Mouse (Mus musculus) embryonic fibroblast, embryonic 13.5 days (primary cell): ENCODE data around the gene Asic1. TPM values are rescaled to one million over a fixed set of nuclear protein-coding genes. Genes with fewer than 3 reads are reported as not detected.

Experiments
- H3K27ac ChIP-seq: 2 replicates; pipeline ENCODE4 v1.5.1; 2012; ENCODE audit warnings: low read length, control low read depth, inconsistent platforms; ENCODE audit not compliant: insufficient read depth
- H3K4me1 ChIP-seq: 2 replicates; pipeline ENCODE4 v1.6.1; 2011; ENCODE audit warnings: low read length; ENCODE audit not compliant: control insufficient read depth, insufficient read depth
- H3K4me3 ChIP-seq: 2 replicates; pipeline ENCODE4 v1.5.1; 2011; ENCODE audit warnings: mild to moderate bottlenecking, control low read depth, low read length; ENCODE audit not compliant: insufficient read depth
- CTCF ChIP-seq: IDR thresholded peaks from 2 replicates; pipeline ENCODE4 v1.5.1; 2011; ENCODE audit warnings: mild to moderate bottlenecking, control low read depth, low read length, moderate library complexity, borderline replicate concordance; ENCODE audit not compliant: insufficient read depth
- POLR2A ChIP-seq: IDR thresholded peaks from 2 replicates; pipeline ENCODE4 v1.6.1; 2011; ENCODE audit warnings: low read depth, mild to moderate bottlenecking, control low read depth, low read length, moderate library complexity
- polyA plus RNA-seq: library from polyadenylated mRNA; stranded (reverse); fragments of >200 nt; gene quantifications from 2 replicates; pipeline ENCODE4 v1.2.4, GENCODE M21; 2011; ENCODE audit warnings: low read depth; ENCODE audit not compliant: missing spikeins, insufficient read length

Asic1 gene
- polyA plus RNA-seq, 1 experiment, result 1.0 TPM

DNA sequence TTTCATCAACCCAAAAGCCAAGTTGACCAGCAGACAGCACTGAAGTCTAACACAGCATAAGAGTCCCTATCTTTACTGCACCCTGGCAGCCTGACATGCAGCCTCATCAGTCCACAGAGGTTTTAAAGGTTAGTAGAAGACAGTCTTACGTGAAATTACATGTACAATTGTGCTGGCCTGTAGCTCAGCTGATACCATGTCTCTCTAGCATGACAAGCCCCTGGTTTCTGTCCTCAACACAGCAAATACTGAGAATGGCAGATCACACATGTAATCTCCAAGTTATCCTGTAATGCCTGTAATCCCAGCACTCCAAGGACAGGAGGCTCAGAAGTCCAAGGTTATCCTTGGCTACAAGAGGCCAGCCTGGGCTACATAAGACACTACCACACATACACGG is 19.9 kb upstream of the Asic1 start:
- TF ChIP-seq POLR2A, result no peak
- TF ChIP-seq CTCF, result no peak
- H3K4me3 ChIP-seq, result peak overlapping the region; percentile 92
- H3K4me1 ChIP-seq, result peaks cover 14% of the 10 kb centered on the region
- no peak overlapping the region for H3K27ac ChIP-seq

DNA sequence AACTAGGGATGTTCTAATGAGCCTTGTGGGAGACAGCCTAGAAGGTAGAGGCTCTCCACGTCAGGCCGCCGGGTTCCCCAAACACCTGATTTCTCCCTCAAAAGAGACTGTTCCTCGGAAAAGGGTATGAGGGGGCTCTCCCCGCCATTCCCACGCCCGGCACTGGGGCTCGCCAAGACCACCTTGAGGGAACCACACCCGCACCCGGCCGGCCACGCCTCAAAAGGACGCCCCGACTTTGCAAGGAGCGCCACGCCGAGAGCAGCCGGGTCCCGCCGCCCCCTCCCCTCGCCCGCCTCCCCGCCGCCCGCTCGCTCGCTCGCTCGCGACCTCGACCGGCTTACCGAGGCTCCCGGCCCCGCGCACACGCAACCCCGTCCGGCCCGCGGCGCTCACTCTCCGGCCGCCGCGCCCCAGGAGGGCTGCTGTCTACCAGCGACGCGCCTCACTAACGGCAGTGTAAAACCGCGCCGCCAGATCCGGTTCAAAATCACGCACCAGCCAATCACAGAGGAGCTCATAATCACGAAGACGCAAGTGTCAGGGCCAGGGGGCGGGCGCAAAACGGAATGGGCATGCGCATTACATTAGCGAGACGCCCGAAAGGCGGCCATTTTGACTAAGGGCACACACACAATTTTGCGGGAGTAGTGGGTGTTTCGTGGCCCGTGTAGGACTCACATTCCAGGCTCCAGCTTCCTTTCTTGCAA is 18.9 kb upstream of the Asic1 start, which contains the start of gene Racgap1:
Gene Racgap1, minus strand, starts transcription at position 494 of the 710 bp plus-strand sequence.
- peak; percentile 49 for TF ChIP-seq POLR2A
- no peak for TF ChIP-seq CTCF
- H3K27ac ChIP-seq, result no peak within 1 kb of the TSS
- peaks cover 14% of the 10 kb centered on the region for H3K4me1 ChIP-seq

DNA sequence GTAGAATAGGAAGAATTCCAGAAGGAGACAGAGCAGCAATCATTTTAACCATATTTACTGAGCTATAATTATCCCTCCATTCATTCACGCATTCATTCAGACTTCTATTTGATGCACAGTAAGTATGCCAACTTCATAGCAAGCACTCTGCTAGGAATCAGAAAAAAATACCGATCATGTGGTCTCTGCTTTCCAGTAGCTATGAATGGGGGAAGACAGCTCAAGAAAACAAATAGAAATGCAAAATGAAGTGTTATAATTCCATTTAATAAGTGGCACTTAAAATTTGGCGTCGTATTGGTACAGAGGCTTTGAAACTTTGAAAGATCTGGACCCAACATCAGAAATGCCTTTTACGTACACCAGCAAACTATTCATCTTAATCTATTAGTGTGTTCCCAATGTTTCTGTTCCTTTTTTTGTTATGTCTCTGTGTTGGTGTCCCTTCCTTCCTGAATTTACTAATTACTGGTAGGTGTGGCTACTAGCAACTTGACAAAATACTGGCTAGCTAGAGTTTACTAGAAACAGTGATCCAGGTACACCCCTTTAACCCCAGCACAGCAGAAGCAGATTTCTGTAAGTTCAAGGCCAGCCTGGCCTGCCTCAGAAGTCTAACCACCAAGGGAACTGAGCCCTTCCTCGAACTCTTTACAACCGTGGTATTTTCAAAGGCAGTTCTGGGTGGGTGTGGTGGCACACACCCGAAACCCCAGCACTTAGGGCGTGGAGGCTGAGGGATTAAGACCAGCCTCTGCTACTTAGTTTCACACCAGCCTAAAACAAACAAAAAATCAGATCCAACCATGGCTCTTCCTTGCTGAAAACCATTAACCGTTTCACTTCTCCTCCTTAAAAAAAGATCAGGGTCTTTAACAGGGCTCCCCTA is 17.9 kb upstream of the Asic1 start:
- Histone ChIP-seq H3K4me1 (peaks cover 14% of the 10 kb centered on the region), H3K4me3 (no peak overlapping the region), H3K27ac (no peak overlapping the region)
- TF ChIP-seq POLR2A (0 out of 2 replicates have a peak, but pooled peaks have one; percentile 7), CTCF (no peak)

More for the DNA sequence above, 18.9 kb upstream of the Asic1 start, which contains the start of gene Racgap1:
- H3K4me3 ChIP-seq, result peak within 1 kb of the TSS; percentile 92

DNA sequence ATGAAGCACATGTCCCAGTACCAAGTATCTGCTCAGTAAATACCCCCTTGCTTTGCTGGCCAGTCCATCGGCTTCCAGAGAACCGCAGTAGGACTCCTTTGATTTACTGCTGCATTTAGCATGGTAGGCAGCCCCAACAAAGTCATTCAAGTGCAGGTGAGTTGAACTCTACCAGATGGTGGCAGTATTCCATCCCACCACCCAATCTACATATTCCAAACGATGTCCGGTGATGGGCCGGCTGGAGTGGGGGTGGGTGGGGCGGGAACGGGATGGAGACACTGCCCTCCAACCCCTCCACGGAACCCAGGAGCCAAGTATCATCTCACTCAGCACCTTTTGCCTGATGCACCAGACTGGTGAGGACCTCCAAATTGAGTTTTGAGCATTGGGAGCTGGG is 16.9 kb upstream of the Asic1 start:
- Histone ChIP-seq H3K27ac (no peak overlapping the region), H3K4me1 (peaks cover 12% of the 10 kb centered on the region), H3K4me3 (no peak overlapping the region)
- TF ChIP-seq POLR2A, result no peak
- TF ChIP-seq CTCF, result no peak

DNA sequence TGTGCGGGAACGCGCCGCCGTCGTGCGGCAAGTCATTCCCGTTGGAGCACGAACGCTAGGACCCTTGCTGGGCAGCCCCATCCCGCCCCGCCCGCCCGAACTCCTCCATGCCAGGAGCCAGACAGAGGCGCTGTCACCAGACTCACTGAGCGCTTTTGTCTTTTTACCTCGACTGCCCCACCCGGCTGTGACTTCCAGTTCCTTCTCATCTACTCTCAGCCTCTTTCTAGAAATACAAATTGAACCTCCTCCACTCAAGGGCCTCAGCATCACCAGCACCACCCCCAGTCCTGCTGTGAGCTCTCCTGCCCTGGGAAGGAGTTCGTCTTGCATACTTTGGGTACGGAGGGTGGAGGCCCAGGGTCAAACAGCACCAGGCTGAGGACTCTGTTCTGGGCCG is 16.3 kb upstream of the Asic1 start:
- no peak overlapping the region for H3K4me3 ChIP-seq
- no peak overlapping the region for H3K27ac ChIP-seq
- no peak for TF ChIP-seq POLR2A
- TF ChIP-seq CTCF, result no peak
- H3K4me1 ChIP-seq, result peaks cover 9% of the 10 kb centered on the region

DNA sequence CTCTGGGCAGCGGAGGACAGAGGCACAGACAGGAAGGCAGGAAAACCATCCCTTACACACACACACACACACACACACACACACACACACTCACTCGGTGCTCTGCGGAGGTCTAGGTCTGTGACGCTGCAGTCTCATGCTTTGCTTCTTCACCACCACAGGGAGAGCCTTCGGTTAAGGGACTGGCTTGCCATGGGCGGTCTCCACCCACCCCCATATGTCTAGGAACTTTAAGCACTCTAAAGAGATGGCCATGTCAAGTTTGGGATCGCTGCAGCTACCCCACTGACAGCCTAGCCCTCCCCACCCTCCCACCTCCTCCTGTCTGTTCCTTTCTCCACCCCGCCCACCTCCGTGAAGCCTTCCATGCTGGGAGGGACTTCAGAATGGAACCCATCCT is 14.2 kb upstream of the Asic1 start:
- H3K27ac ChIP-seq, result no peak overlapping the region
- no peak overlapping the region for H3K4me3 ChIP-seq
- no peaks in the 10 kb centered on the region for H3K4me1 ChIP-seq
- TF ChIP-seq POLR2A (no peak), CTCF (no peak)

DNA sequence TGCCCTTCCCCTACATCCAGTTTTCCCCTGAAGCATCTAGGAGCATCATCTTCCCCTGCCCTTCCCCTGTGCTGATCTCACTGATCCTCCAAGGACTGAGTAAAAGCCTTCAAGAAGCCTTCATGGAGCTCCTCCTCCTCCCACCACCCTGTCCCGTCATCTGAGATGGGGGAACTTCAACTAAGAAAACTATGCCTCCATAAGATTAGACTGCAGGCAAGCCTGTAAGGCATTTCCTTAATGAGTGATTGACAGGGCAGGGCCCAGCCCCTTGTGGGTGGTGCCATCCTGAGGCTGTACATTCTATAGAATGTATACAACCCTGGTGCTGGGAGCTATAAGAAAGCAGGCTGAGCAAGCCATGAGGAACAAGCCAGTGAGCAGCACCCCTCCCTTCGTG is 11.7 kb upstream of the Asic1 start:
- Histone ChIP-seq H3K27ac (no peak overlapping the region), H3K4me1 (no peaks in the 10 kb centered on the region), H3K4me3 (no peak overlapping the region)
- TF ChIP-seq CTCF (no peak), POLR2A (no peak)

DNA sequence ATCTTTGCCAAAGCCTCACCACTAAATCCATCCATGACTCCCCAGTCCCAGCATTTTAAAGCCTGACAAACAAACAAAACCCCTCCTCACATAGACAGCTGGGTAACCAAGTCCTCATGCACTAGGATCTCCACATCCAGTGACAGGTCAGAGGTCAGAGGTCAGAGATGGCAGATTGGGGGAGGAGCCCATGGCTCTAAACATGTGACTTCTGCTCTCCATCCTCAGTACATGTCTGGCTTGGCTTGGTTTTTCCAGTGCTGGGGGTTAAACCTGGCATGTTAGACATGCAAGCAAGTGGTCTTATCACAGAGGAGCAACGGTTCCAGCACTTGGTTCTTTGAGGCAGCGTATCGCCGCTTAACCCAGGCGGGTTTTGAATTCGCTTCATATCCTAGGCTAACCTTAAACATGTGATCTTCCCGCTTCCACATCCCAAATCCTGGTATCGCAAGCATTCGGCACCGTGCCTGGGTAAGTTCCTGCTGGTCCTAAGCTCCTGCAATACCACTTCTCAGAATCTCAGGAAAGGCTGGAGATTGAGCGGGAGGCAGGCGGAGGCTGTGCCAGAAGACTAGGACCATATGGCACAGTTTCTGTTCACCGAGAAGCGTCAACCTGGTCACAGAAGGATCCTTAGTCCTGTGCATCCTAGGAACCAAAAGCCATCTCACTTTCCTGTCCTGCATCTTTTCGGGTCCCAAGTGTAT is 8.9 kb upstream of the Asic1 start:
- no peak for TF ChIP-seq POLR2A
- no peak for TF ChIP-seq CTCF

DNA sequence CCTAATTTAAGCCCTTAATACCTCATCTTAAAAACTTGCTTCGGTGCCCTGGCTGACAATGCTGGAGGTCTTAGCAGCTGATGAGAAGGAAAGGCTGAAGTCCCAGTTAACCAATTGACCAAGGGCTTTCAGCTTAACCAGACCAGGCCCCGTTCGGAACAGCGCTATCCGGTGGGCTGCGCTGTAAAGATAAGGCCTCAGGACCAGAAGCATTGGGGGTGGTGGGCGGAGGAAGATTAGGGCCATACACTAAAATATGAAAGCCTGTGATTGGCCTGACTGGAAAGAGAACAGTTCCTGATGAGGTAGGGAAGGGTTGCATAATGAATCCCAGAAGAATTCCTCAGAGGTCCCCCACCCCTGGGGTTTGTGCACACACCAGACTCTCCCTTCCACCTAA is 7.8 kb upstream of the Asic1 start:
- Histone ChIP-seq H3K27ac (no peak overlapping the region), H3K4me3 (no peak overlapping the region), H3K4me1 (no peaks in the 10 kb centered on the region)
- TF ChIP-seq CTCF (no peak), POLR2A (no peak)

More for the DNA sequence above, 8.9 kb upstream of the Asic1 start:
- Histone ChIP-seq H3K4me1 (no peaks in the 10 kb centered on the region), H3K27ac (no peak overlapping the region), H3K4me3 (no peak overlapping the region)
